Mouse (Mus musculus) spleen, embryonic (tissue): ENCODE results near the gene Akap7.

ENCODE experiments used
- CTCF ChIA-PET: fragments of 350-600 bp; sonication (Branson Sonifier 250); formaldehyde crosslinking; loops from one replicate; lab custom pipeline; 2022; lab: Charles Lee

Gene Akap7

GRCm38 (mm10) chr10:25140155-25140755 is 167.4 kb downstream of the Akap7 start:
- CTCF ChIA-PET = no interaction called here

- CTCF ChIA-PET = no interaction called here
Observed at GRCm38 (mm10) chr10:25133581-25133980, 174.1 kb downstream of the Akap7 start.

GRCm38 (mm10) chr10:25128455-25128863 is 179.2 kb downstream of the Akap7 start:
- CTCF ChIA-PET = no interaction called here

GRCm38 (mm10) chr10:25126035-25126434 is 181.6 kb downstream of the Akap7 start:
- CTCF ChIA-PET = no interaction called here

GRCm38 (mm10) chr10:25120871-25121554 is 186.7 kb downstream of the Akap7 start:
- CTCF ChIA-PET = interaction anchor here (0.6 kb wide), 1 partner anchor 25 kb away, joined by 16 read pairs; no protein-coding TSS in a partner anchor
